Mouse (Mus musculus) thymus, adult 2 months (tissue): ENCODE measurements around the gene Hyal3. TPM values are rescaled to one million over a fixed set of nuclear protein-coding genes. Genes with fewer than 3 reads are reported as not detected.

Experiments
- DNase-seq: peaks from one replicate; pipeline ENCODE4 v3.0.0; 2021
- H3K27ac ChIP-seq: fragments of 200-500 bp; 2 replicates; pipeline ENCODE4 v1.5.1; 2012; ENCODE audit warnings: low read length, control low read depth; ENCODE audit not compliant: control insufficient read depth, insufficient read depth
- H3K27me3 ChIP-seq: fragments of 200-500 bp; 2 replicates; pipeline ENCODE4 v1.6.1; 2012; ENCODE audit warnings: mild to moderate bottlenecking, low read length, moderate library complexity, mixed read lengths; ENCODE audit not compliant: control insufficient read depth, insufficient read depth
- H3K36me3 ChIP-seq: fragments of 200-500 bp; 2 replicates; pipeline ENCODE4 v1.6.1; 2012; ENCODE audit warnings: mild to moderate bottlenecking, low read length, moderate library complexity; ENCODE audit not compliant: control insufficient read depth, insufficient read depth
- H3K4me1 ChIP-seq: fragments of 200-500 bp; replicated peaks from 2 replicates; pipeline ENCODE4 v1.6.1; 2012; ENCODE audit warnings: low read length; ENCODE audit not compliant: control insufficient read depth, insufficient read depth
- H3K4me3 ChIP-seq: fragments of 200-500 bp; 2 replicates; pipeline ENCODE4 v1.5.1; 2012; ENCODE audit warnings: mild to moderate bottlenecking, low read length, control low read depth, moderate library complexity; ENCODE audit not compliant: control insufficient read depth, insufficient read depth
- CTCF ChIP-seq: fragments of 200-500 bp; IDR thresholded peaks from 2 replicates; pipeline ENCODE4 v1.5.1; 2012; ENCODE audit warnings: mild to moderate bottlenecking, control low read depth, low read length, moderate library complexity, borderline replicate concordance; ENCODE audit not compliant: control insufficient read depth, poor library complexity, insufficient read depth; ENCODE audit errors: extremely low read depth
- POLR2A ChIP-seq: fragments of 200-500 bp; IDR thresholded peaks from 2 replicates; pipeline ENCODE4 v1.6.1; 2012; ENCODE audit warnings: mild to moderate bottlenecking, low read length, control low read depth, moderate library complexity; ENCODE audit not compliant: control insufficient read depth, poor library complexity, insufficient read depth; ENCODE audit errors: extremely low read depth
- WGBS: fragments of 180-500 bp; shearing (Covaris S2); methylation state at CpG from one replicate; pipeline ENCODE4 v1.1.7; 2018; 5-methylcytosine and 5-hydroxymethylcytosine counted together
- polyA plus RNA-seq: library from polyadenylated mRNA; depleted of rRNA; stranded (reverse); fragments of >200 nt; gene quantifications from 2 replicates; pipeline ENCODE4 v1.2.3, GENCODE M21; 2012

Hyal3 gene
- polyA plus RNA-seq, 1 experiment: 2.4 TPM

- peaks cover 14% of the 10 kb centered on the region for H3K36me3 ChIP-seq
- peaks cover 59% of the 10 kb centered on the region for H3K4me1 ChIP-seq
- peak overlapping the region; percentile 9 for H3K4me3 ChIP-seq
- 22% methylated on average over 5 of the region's 5 CpGs for WGBS
- no peak for TF ChIP-seq CTCF
- H3K27ac ChIP-seq: peak overlapping the region; percentile 86
- no peaks in the 10 kb centered on the region for H3K27me3 ChIP-seq
- peak; percentile 65 for DNase-seq
Observed at GRCm38 (mm10) chr9:107624539-107624938, 43.9 kb downstream of the Hyal3 start.

GRCm38 (mm10) chr9:107624951-107625350 is 44.3 kb downstream of the Hyal3 start:
- Histone ChIP-seq H3K27ac (peak overlapping the region; percentile 86), H3K36me3 (peaks cover 10% of the 10 kb centered on the region), H3K27me3 (no peaks in the 10 kb centered on the region), H3K4me1 (peaks cover 63% of the 10 kb centered on the region), H3K4me3 (peak overlapping the region; percentile 9)
- no peak for DNase-seq
- 75% methylated on average over 3 of the region's 3 CpGs for WGBS
- TF ChIP-seq POLR2A: no peak
- TF ChIP-seq CTCF: no peak

GRCm38 (mm10) chr9:107625351-107626128 is 44.9 kb downstream of the Hyal3 start:
- peaks cover 69% of the 10 kb centered on the region for H3K4me1 ChIP-seq
- peak overlapping the region; percentile 86 for H3K27ac ChIP-seq
- peak; percentile 43 for DNase-seq
- WGBS: 91% methylated on average over 12 of the region's 12 CpGs
- H3K4me3 ChIP-seq: no peak overlapping the region
- H3K36me3 ChIP-seq: peaks cover 4% of the 10 kb centered on the region; the same call in 1 of the 2 replicates
- TF ChIP-seq POLR2A (no peak), CTCF (no peak)
- no peaks in the 10 kb centered on the region for H3K27me3 ChIP-seq

GRCm38 (mm10) chr9:107626158-107626843 is 45.7 kb downstream of the Hyal3 start:
- no peak for DNase-seq
- H3K27ac ChIP-seq: peak overlapping the region; percentile 75

GRCm38 (mm10) chr9:107626844-107627277 is 46.2 kb downstream of the Hyal3 start:
- peak; percentile 94 for DNase-seq
- 0% methylated on average over 2 of the region's 2 CpGs for WGBS
- no peaks in the 10 kb centered on the region for H3K27me3 ChIP-seq
- 0 out of 2 replicates have a peak, but pooled peaks cover 4% of the 10 kb centered on the region for H3K36me3 ChIP-seq
- peaks cover 82% of the 10 kb centered on the region for H3K4me1 ChIP-seq
- 0 out of 2 replicates have a peak, but pooled peaks have one; percentile 15 for TF ChIP-seq POLR2A
- peak; percentile 96; the same call in 1 of the 2 replicates for TF ChIP-seq CTCF
- peak overlapping the region; percentile 75 for H3K27ac ChIP-seq
- peak overlapping the region; percentile 26 for H3K4me3 ChIP-seq

More at GRCm38 (mm10) chr9:107626158-107626843, 45.7 kb downstream of the Hyal3 start:
- WGBS: 56% methylated on average over 15 of the region's 15 CpGs
- Histone ChIP-seq H3K4me1 (peaks cover 76% of the 10 kb centered on the region), H3K4me3 (peak overlapping the region; percentile 26), H3K27me3 (no peaks in the 10 kb centered on the region), H3K36me3 (0 out of 2 replicates have a peak, but pooled peaks cover 4% of the 10 kb centered on the region)
- TF ChIP-seq POLR2A: no peak
- TF ChIP-seq CTCF: no peak

GRCm38 (mm10) chr9:107627387-107628255 is 47.0 kb downstream of the Hyal3 start:
- peak; percentile 22 for DNase-seq
- TF ChIP-seq CTCF: no peak
- TF ChIP-seq POLR2A: no peak
- H3K36me3 ChIP-seq: no peaks in the 10 kb centered on the region
- 73% methylated on average over 20 of the region's 20 CpGs for WGBS
- peaks cover 90% of the 10 kb centered on the region for H3K4me1 ChIP-seq
- H3K27me3 ChIP-seq: no peaks in the 10 kb centered on the region
- H3K27ac ChIP-seq: peak overlapping the region; percentile 75
- H3K4me3 ChIP-seq: no peak overlapping the region
